Mouse (Mus musculus) intestine, embryonic 14.5 days (tissue): ENCODE data around the gene Olfr1356. TPM values are rescaled to one million over a fixed set of nuclear protein-coding genes. Genes with fewer than 3 reads are reported as not detected.
"Not testable (repeated sequence)": the region's sequence is repeated elsewhere in the genome, so short reads cannot be mapped to it uniquely, and the experiment has no call there.

Experiments
- ATAC-seq: fragments of 200-750 bp; cut with Nextera tagmentation; replicated peaks from 2 replicates; pipeline ENCODE4 v1.8.0; 2017; ENCODE audit warnings: low read depth, moderate number of reproducible peaks, moderate TSS enrichment, moderate library complexity; ENCODE audit not compliant: low FRiP score, low TSS enrichment
- DNase-seq: peaks from one replicate; pipeline ENCODE4 v3.0.0-alpha.2; 2018; ENCODE audit warnings: low spot score
- H3K27ac ChIP-seq: fragments of 300-500 bp; sonication (generic); 2 replicates; pipeline ENCODE4 v1.5.1; 2014; ENCODE audit warnings: low read depth, mild to moderate bottlenecking, control low read depth
- H3K27me3 ChIP-seq: fragments of 300-500 bp; sonication (generic); replicated peaks from 2 replicates; pipeline ENCODE4 v1.6.1; 2014; ENCODE audit warnings: low read length, control low read depth; ENCODE audit not compliant: control insufficient read depth, insufficient read depth
- H3K36me3 ChIP-seq: fragments of 300-500 bp; sonication (generic); 2 replicates; pipeline ENCODE4 v1.6.1; 2014; ENCODE audit warnings: low read length, control low read depth; ENCODE audit not compliant: control insufficient read depth, insufficient read depth
- H3K4me1 ChIP-seq: fragments of 300-500 bp; sonication (generic); replicated peaks from 2 replicates; pipeline ENCODE4 v1.6.1; 2014; ENCODE audit warnings: low read length, control low read depth, mixed read lengths; ENCODE audit not compliant: control insufficient read depth, insufficient read depth
- H3K4me2 ChIP-seq: fragments of 300-500 bp; sonication (generic); 2 replicates; pipeline ENCODE4 v1.6.1; 2014; ENCODE audit warnings: low read length
- H3K4me3 ChIP-seq: fragments of 300-500 bp; sonication (generic); 2 replicates; pipeline ENCODE4 v1.5.1; 2014; ENCODE audit warnings: low read depth, low read length, control low read depth, mixed read lengths
- H3K9ac ChIP-seq: fragments of 300-500 bp; sonication (generic); 2 replicates; pipeline ENCODE4 v1.6.1; 2014; ENCODE audit warnings: mild to moderate bottlenecking, low read length
- H3K9me3 ChIP-seq: fragments of 300-500 bp; sonication (generic); 2 replicates; pipeline ENCODE4 v1.6.1; 2016; ENCODE audit warnings: low read length, control low read depth; ENCODE audit not compliant: control insufficient read depth
- WGBS: fragments of 180-500 bp; shearing (Covaris S2); extraction: QIAGEN DNeasy Blood & Tissue Kit; methylation state at CpG from one replicate; pipeline ENCODE4 v1.1.7; 2014; 5-methylcytosine and 5-hydroxymethylcytosine counted together
- polyA plus RNA-seq: library from polyadenylated mRNA; unstranded; fragments of >200 nt; fragmentation: Nextera tagmentation; extraction: Ambion mirVana; gene quantifications from 2 replicates; pipeline ENCODE4 v1.2.1, GENCODE M21; 2014

The Olfr1356 gene
- not detected in 2 replicates for polyA plus RNA-seq

- no peak within 1 kb of the TSS for H3K9ac ChIP-seq
- DNase-seq (no peak), ATAC-seq (no peak)
Measured at GRCm38 (mm10) chr10:78852066-78852465, at the start of gene Olfr1356. Gene Olfr1356, minus strand, starts transcription at chr10:78852166.

GRCm38 (mm10) chr10:78875240-78875639 is 23.3 kb upstream of the Olfr1356 start, which contains the start of gene Olfr1355:
Gene Olfr1355, plus strand, starts transcription at chr10:78875540.
- Histone ChIP-seq H3K4me2 (no peak within 1 kb of the TSS), H3K36me3 (no peaks in the 10 kb centered on the region), H3K27me3 (no peaks in the 10 kb centered on the region), H3K4me1 (no peaks in the 10 kb centered on the region), H3K27ac (no peak within 1 kb of the TSS), H3K4me3 (no peak within 1 kb of the TSS), H3K9me3 (no peaks in the 10 kb centered on the region), H3K9ac (no peak within 1 kb of the TSS)
- DNase-seq (no peak), ATAC-seq (no peak)
- 75% methylated on average over 2 of the region's 2 CpGs for WGBS

More at GRCm38 (mm10) chr10:78852066-78852465, at the start of gene Olfr1356:
- Histone ChIP-seq H3K4me1 (no peaks in the 10 kb centered on the region), H3K4me2 (no peak within 1 kb of the TSS), H3K9me3 (no peaks in the 10 kb centered on the region), H3K36me3 (no peaks in the 10 kb centered on the region), H3K27me3 (no peaks in the 10 kb centered on the region), H3K4me3 (no peak within 1 kb of the TSS), H3K27ac (no peak within 1 kb of the TSS)
- 79% methylated on average over 2 of the region's 2 CpGs for WGBS

- ATAC-seq, DNase-seq, H3K27ac ChIP-seq, H3K4me1 ChIP-seq, H3K36me3 ChIP-seq, H3K4me2 ChIP-seq, H3K9ac ChIP-seq, H3K9me3 ChIP-seq, H3K27me3 ChIP-seq, H3K4me3 ChIP-seq: not testable (repeated sequence)
- 94% methylated on average over 12 of the region's 12 CpGs for WGBS
Measured at GRCm38 (mm10) chr10:78840456-78840855, 11.5 kb downstream of the Olfr1356 start.

- H3K9ac ChIP-seq, result no peak overlapping the region
- no peaks in the 10 kb centered on the region for H3K36me3 ChIP-seq
- WGBS, result 49% methylated on average over 6 of the region's 6 CpGs
- no peaks in the 10 kb centered on the region for H3K4me1 ChIP-seq
- no peaks in the 10 kb centered on the region for H3K9me3 ChIP-seq
- no peak overlapping the region for H3K27ac ChIP-seq
- H3K4me3 ChIP-seq, result no peak overlapping the region
- H3K27me3 ChIP-seq, result no peaks in the 10 kb centered on the region
- DNase-seq (no peak), ATAC-seq (no peak)
- no peak overlapping the region for H3K4me2 ChIP-seq
Measured at GRCm38 (mm10) chr10:78812358-78813060, 39.5 kb downstream of the Olfr1356 start.

- ATAC-seq (no peak), DNase-seq (no peak)
- Histone ChIP-seq H3K4me1 (no peaks in the 10 kb centered on the region), H3K4me3 (no peak overlapping the region), H3K4me2 (no peak overlapping the region), H3K27me3 (no peaks in the 10 kb centered on the region), H3K9me3 (no peaks in the 10 kb centered on the region), H3K36me3 (no peaks in the 10 kb centered on the region), H3K27ac (no peak overlapping the region), H3K9ac (no peak overlapping the region)
- 83% methylated on average over 2 of the region's 2 CpGs for WGBS
Measured at GRCm38 (mm10) chr10:78801449-78801848, 50.5 kb downstream of the Olfr1356 start.

Other genes starting within 250 kb of the Olfr1356 start
- not detected in 2 replicates for gene Olfr1357, start 234.1 kb downstream of the Olfr1356 start, polyA plus RNA-seq
- 0.18 TPM in 1 of 2 replicates, not detected in the other for gene Casp14, start 133.9 kb downstream of the Olfr1356 start, polyA plus RNA-seq
- 0.11 TPM in 1 of 2 replicates, not detected in the other for gene Ccdc105, start 99.1 kb downstream of the Olfr1356 start, polyA plus RNA-seq
- 1.1 and 1.2 TPM in 2 replicates for gene Slc1a6, start 71.7 kb downstream of the Olfr1356 start, polyA plus RNA-seq
- not detected in 2 replicates for gene Olfr1355, start 23.4 kb upstream of the Olfr1356 start, polyA plus RNA-seq
- gene Olfr1354, start 61.0 kb upstream of the Olfr1356 start, polyA plus RNA-seq, result not detected in 2 replicates
- not detected in 2 replicates for gene Olfr8, start 98.5 kb upstream of the Olfr1356 start, polyA plus RNA-seq
- gene Olfr1353, start 111.1 kb upstream of the Olfr1356 start, polyA plus RNA-seq, result not detected in 2 replicates
- not detected in 2 replicates for gene Olfr1352, start 128.9 kb upstream of the Olfr1356 start, polyA plus RNA-seq
- not detected in 2 replicates for gene Olfr1351, start 160.3 kb upstream of the Olfr1356 start, polyA plus RNA-seq
- gene Olfr57, start 176.6 kb upstream of the Olfr1356 start, polyA plus RNA-seq, result not detected in 2 replicates
- gene 2610008E11Rik, start 245.4 kb upstream of the Olfr1356 start, polyA plus RNA-seq, result 27.2 and 32.8 TPM in 2 replicates